Mouse (Mus musculus) frontal cortex, adult 2 months (tissue): ENCODE data around the gene Pak6. TPM values are rescaled to one million over a fixed set of nuclear protein-coding genes. Genes with fewer than 3 reads are reported as not detected.

Source experiments
- DNase-seq, 2 experiments: peaks; one replicate each; pipeline ENCODE4 v3.0.0; 2022; ENCODE audit warnings: low spot score in 1 of 2; ENCODE audit errors: extremely low spot score in 1 of 2
- polyA plus RNA-seq: library from polyadenylated mRNA; depleted of rRNA; stranded (reverse); fragments of >200 nt; gene quantifications from 2 replicates; pipeline ENCODE4 v1.2.3, GENCODE M21; 2012

Pak6 gene
- polyA plus RNA-seq, 1 experiment = 60.0 TPM

- peak in 1 of 2 experiments; percentile 85 for DNase-seq
Observed at GRCm38 (mm10) chr2:118695677-118696232, 32.7 kb downstream of the Pak6 start.

- no peak for DNase-seq
Observed at GRCm38 (mm10) chr2:118696451-118697308, 33.6 kb downstream of the Pak6 start.

DNA sequence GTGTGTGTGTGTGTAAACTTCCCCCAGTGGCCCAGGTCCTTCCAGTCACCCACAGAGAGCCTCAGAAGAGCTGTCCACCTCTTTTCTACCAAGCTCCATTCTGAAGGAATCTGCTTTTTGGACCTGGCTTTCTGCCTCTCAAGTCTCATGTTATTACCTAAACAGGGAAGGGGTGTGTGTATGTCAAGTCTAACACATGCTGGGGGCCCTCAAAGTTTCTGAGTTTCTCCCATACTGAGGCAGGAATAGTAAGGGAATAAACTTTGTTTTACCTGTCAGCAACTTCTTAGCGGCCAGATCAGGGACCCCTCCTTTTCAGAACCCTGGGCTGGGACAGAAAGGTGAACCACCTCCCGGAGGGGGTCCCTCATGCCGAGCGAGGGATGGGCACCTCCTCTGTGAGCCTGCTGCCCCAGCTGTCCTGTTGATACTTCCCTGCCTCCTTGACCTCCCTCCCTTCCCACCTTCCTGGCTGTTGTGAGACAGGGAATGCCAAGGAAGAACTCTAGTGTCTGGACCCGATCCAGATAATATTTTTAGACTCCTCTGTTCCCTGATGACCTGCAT, 34.3 kb downstream of the Pak6 start:
- no peak for DNase-seq

DNA sequence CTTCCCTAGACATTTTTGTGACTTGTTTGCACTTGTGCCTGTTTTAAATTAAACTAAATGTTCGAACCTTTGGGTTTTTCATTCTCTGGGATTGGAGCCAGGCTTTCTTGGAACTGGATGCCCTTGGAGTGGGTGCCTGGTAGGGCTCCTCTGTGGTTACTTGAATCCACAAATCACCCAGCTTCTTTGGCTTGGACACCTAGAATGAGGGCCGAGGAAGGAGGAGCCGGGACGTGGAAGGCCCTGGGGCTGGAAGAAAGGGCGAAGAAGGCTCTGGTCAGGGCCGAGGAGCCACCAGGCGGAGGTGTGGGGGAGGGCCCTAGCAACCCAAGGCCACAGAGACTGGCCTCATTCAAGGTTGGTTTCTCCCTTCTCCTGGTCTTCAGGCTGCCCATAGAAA, 34.9 kb downstream of the Pak6 start:
- no peak for DNase-seq

- peak in 1 of 2 experiments; percentile 83 for DNase-seq
Observed at GRCm38 (mm10) chr2:118700179-118701062, 37.3 kb downstream of the Pak6 start.

DNA sequence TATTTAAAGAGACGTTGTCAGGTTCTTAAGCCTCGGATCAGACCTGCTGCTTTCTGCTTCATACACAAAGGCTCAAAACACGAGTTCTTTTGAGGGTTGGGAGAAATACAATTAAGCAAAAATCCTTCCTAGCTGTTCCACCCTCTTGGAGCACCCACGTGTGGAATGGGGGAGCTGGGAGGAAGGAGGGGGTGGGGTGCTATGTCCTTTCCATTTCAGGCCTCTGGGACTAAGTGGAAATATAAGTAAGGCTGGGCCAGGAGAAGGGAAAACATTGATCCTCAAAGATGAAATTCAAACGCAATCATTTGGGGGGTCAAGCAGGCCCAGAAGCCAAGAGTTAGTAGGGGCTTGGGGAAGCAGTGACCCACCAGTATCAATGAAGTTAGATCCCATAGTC, 38.1 kb downstream of the Pak6 start:
- no peak for DNase-seq

DNA sequence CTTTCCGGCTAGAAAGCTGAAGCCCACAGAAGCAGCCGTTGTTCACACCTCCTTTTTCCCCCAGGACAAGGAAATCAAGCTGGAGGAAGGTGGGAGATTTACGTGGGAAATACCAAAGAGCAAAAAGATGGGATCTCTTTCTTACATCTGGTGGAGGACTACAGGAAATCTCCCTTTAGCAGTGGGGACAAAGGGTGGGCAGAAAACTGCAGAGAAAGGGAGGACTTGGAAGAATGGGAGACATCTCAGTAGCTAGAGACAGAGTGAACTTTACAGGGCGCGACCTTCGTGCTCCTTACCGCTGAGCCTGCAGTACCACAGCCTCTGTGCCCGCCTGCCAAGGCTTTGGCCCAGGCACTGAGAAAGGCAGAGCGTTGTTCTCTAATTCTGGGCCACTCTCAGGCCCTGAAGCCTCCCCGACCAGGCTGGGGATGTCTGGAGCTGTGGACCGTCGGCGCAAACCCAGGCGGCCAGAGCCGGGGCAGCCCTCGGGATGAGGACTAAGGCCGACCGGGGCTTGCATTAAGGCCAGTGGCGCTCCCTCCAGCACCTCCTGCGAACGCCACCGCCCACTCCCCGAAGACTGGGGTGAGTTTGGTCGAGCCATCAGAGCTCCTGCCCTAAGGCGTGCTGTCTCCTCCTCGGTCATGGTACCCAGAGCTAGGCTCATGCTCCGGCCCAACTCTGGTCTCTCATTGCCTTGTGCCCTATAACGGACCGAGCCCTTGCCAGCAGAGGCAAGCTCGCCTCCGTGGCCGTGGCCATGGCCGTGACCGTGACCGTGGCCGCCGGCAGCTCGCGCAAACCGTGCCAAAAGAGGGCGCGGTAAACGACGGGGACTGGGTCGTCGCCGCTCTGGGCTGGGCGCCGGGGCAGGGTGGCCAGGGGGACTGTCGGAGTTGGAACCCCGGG, 39.1 kb downstream of the Pak6 start:
- no peak for DNase-seq

DNA sequence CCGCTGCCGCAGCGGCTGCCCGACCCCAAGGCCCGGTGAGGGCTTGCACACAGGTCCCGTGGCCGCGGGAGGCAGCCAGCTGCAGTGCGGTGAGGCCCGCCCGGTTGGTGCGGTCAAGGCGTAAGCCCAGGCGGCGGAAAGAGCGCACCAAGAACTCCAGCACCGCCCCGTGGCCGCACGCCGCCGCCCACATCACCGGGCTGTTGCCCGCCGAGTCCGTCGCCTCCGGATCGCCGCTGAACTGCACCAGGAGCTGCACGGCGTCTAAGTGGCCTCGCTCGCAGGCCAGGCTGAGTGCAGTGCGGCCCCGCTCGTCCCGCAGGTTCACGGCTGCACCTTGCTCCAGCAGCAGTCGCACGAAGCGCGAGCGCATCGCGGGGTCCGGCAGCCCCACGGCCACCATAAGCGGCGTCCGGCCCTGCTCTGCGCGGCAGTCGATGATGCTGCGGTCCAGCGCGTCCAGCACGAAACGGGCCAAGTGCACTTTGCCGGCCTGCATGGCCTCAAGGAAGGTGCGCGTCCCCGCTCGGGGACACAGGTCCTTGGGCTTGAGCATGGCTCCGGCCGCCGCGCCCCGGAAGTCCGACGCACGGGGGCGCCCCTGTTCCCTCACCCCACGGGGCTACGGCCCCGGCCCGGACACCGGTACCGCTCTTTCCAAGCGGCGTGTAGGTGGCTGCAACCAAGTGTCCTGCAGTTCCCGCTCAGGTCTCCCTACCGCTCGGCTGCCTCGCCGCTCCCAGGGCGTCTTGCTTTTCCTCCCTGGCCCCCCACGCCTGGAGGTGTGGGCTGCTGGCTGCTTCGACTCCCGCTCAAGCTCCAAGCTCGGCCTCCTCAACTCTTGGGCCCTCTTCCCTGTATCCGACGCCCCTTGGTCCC, 40.0 kb downstream of the Pak6 start:
- no peak for DNase-seq

- peak in 1 of 2 experiments; percentile 61 for DNase-seq
Observed at GRCm38 (mm10) chr2:118703913-118704730, 41.0 kb downstream of the Pak6 start, which contains the start of gene Ankrd63. TSS of gene Ankrd63 (minus strand) at chr2:118703963.

DNA sequence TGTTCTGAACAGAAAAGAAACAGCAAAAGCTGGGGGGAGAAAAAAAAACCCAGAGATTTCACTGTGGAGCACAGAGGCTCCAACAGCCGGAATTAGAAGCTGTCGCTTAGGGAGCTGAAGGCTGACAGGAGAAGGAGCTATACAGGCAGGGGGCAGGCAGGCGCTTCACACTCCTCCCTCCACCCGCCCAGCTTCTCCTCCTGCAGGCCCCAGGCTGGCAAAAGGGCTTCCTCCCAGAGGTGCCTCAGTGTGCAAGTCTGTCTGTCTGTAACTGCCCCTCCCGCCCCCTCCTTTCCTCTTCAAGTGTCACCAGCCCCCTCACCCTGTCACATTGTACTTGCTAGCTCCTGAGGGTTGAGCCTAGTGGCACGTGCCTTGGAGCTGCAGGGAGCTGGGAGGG, 43.3 kb downstream of the Pak6 start:
- peak in 1 of 2 experiments; percentile 66 for DNase-seq

GRCm38 (mm10) chr2:118708472-118708871, 45.4 kb downstream of the Pak6 start:
- DNase-seq = no peak

DNA sequence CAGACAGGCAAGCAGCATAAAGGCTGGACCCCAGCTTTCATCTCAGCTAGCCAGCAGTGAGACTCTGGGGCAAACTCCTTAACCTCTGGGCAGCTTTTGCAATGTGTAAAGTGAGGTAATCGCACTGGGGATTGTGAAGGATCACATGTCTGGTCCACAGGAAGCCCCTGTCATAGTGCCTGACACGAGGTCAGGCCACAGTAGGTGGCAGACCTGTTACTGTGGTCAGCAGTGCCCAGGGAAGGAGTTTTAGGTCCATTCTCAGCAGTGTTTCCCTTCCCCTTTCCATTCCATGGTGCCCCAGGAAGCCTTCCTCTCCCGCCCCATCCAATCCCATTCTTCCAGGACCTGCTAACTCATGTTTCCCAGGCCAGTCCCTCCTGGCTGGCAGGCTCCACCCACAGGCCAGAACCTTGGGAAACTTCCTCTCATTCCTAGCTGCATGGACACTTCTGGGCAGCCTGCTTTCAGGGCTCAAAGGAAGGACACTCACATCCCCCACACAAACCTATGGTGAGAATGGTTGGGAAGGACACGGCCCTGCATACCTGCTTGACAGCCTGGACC, 46.6 kb downstream of the Pak6 start:
- no peak for DNase-seq

DNA sequence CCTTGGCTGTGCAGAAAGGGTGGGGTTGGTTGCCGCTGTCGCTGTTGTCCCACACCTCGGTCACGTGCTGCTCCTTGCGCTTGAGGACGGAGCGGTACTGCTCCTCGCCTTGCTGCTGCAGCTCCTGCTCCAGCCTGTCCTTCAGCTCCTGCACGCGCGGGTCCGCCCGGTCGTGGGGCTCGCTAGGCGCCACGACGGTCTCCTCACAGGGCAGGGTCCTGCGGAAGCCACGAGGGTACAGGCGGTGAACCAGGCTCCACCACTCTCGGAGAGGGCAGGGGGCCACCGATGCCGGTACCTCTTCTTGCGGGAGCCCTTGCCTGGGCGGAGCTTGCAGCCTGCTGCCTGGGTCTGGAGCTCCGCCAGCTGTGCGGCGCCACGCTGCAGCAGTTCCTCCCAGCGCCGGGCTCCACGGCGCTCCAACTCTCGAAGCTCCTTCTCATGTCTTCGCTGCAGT, 48.0 kb downstream of the Pak6 start:
- peak in 1 of 2 experiments; percentile 55 for DNase-seq

- DNase-seq = no peak
Observed at GRCm38 (mm10) chr2:118713631-118714030, 50.5 kb downstream of the Pak6 start.

DNA sequence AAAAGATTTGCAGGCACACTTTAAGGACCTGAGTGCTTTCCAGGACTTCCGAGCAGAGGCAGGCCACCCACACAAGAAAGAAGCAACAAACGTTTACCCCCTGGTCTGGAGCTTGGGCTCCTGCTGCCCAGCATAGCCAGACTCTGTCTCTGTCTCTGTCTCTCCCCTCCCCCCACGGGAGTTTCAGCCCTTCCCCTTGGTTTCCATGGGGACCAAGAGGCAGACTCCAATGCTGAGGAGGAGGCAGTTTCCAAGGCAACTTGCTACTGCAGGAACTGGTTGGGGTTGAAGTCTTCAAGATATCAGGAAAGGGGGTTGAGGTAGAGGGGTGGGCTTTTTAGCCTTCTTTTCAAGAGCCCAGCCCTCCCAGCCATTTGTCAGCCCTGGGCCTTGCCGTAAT, 51.1 kb downstream of the Pak6 start:
- DNase-seq = peak; percentile 70 to 86

- DNase-seq = no peak
Observed at GRCm38 (mm10) chr2:118716677-118717076, 53.6 kb downstream of the Pak6 start.

GRCm38 (mm10) chr2:118723693-118724486, 60.8 kb downstream of the Pak6 start:
- DNase-seq = no peak
